Mouse (Mus musculus): ENCODE measurements around the gene Jmy.

DNA sequence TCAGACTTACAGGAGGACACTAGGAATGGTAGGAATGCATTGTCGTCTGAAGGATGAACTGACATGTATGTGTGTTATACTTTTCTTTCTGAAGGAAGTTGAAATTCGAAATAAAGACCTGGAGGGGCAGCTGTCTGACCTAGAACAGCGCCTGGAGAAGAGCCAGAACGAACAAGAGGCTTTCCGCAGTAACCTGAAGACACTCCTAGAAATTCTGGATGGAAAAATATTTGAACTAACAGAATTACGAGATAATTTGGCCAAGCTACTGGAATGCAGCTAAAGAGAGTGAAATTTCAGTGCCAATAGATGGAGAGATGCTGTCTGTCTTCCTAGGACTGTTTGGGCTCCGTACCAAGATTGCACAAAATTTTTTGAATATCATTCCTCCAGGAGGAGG lies 97.7 kb downstream of the Jmy start:
- TF ChIP-seq GATA1 (IDR thresholded peaks at IDR 0.05; ENCODE audit: borderline replicate concordance, low read length) = no peak
- TF ChIP-seq FLI1 (IDR thresholded peaks at IDR 0.05; ENCODE audit: low read length) = no peak

Measured in megakaryocyte, embryonic 14.5 days (primary cell).